Mouse (Mus musculus) heart, adult 9 months (tissue): ENCODE data around the gene H2-Ob.
"Not testable (repeated sequence)": the region's sequence is repeated elsewhere in the genome, so short reads cannot be mapped to it uniquely, and the experiment has no call there.

ENCODE experiments used
- DNase-seq, 2 experiments: peaks; one replicate each; pipeline ENCODE4 v3.0.0; 2022; ENCODE audit warnings: low spot score in 2 of 2

H2-Ob gene

DNA sequence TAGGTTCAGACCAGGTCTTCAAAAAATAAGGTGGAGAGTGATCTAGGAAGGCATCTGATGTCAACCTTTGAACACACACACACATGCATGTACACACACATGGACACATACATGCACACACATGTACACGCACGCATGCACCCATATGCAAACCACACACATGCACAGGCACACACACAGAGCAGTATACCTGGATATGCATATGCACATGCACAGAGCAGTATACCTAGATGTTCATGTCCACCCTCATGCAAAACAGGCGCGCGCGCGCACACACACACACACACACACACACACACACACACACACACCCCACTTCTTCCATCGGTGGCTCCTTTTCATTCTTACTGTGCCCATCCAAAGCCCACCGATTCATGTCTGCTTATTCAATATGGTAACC is 30.8 kb upstream of the H2-Ob start:
- no peak for DNase-seq

DNA sequence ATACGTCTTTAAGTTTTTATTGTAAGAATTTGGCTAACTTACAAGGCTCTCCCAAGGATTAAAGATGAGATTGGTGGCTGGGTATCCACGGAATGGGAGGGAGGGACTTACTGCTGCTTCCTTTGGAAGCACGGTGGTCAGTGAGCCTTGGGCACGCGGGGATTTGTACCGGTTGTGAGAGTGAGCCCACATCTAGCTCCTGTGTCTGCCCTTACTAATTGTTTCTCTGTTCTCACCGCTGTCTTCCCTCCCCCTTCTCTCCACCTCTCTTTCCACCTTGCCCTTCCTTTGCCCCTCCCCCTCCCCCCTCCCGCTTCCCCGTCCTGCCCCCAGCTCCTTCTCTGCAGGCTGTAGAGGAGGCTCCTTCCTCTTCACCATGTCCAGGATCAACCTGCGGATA is 30.3 kb upstream of the H2-Ob start:
- no peak for DNase-seq

DNA sequence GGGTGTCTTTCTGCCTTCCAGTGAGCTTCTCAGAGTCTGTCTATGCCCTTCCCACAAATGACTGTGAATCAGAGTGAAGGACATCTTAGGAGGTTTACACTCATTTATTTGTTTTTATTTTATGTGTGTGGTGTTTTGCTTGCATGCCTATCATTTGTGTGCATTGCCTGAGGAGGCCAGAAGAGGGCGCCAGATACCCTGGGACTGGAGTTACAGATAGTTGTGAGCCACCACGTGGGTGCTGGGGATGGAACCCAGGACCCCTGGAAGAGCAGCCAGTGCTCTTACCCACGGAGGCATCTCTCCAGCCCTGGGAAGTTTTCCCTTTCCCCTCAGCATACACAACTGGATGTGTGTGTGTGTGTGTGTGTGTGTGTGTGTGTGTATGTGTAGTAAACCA is 29.0 kb upstream of the H2-Ob start:
- no peak for DNase-seq

DNA sequence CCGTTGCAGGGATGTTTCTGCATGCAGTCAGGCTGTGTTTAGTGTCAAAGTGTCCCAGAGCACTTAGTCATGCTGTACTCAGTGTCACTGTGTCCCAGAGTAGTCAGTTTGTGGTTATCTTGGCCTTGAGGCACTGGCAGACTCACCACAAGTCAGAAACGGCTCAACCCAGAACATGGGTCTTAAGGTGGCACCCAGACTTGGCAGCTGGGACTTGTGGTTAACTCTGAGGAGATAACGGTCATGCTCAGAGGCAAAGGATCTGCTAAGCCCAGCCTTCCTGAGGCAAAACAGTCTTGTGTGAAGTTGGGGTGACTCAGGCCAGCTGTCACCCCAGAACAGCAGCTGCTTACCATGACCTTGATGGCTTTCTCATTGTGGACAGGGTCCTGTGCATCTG is 28.1 kb upstream of the H2-Ob start:
- DNase-seq, result no peak

DNA sequence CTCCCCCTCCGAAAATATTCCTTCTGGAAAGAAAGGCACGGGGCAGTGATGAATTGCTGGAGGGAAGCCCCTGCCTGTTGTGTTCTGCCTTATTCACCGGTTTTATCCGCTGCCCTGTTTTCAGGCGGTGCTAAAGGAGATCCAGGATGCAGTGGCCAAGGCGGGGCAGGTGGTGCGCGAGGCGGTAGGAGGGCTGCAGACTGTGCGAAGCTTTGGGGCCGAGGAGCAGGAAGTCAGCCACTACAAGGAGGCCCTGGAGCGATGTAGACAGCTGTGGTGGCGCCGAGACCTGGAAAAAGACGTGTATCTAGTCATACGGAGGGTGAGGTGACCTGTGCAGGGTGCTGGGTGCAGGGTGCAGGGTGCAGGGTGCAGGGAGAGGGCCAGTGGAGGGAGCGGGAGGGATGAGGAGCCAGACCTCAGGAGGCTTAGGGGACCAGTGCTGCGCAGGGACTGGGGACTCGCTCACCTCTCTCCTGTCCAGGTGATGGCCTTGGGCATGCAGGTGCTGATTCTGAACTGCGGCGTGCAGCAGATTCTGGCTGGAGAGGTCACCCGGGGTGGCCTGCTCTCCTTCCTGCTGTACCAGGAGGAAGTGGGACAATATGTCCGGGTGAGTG is 26.8 kb upstream of the H2-Ob start:
- DNase-seq, result no peak

DNA sequence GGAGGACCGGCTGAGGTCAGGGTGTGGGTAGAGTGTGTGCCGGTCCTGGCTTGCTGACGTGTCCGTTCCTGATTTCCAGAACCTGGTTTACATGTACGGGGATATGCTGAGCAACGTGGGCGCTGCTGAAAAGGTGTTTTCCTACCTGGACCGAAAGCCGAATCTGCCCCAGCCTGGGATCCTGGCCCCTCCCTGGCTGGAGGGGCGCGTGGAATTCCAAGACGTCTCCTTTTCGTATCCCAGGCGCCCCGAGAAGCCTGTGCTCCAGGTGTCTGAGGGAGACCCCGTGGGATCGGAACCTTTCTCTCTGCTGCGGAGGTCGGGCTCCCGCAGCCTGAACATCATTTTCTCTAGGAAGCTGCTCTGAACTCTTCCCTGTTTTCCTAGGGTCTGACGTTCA is 24.8 kb upstream of the H2-Ob start:
- DNase-seq, result no peak

DNA sequence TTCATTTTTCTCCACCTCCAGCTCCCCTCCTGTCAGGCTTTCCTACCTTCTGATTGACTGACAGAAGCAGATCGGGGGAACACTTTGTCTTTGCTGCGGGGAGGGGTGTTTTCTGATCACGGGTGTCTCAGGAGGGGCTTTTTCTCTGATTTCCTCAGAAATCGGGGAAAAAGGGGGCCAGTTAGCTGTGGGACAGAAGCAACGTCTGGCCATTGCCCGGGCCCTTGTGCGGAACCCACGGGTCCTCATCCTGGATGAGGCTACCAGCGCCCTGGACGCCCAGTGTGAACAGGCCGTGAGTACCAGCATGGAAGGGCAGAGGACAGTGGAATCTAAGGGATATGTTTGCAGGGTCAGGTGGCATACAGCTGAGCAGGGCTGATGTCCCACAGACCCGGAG is 23.5 kb upstream of the H2-Ob start:
- DNase-seq, result no peak

DNA sequence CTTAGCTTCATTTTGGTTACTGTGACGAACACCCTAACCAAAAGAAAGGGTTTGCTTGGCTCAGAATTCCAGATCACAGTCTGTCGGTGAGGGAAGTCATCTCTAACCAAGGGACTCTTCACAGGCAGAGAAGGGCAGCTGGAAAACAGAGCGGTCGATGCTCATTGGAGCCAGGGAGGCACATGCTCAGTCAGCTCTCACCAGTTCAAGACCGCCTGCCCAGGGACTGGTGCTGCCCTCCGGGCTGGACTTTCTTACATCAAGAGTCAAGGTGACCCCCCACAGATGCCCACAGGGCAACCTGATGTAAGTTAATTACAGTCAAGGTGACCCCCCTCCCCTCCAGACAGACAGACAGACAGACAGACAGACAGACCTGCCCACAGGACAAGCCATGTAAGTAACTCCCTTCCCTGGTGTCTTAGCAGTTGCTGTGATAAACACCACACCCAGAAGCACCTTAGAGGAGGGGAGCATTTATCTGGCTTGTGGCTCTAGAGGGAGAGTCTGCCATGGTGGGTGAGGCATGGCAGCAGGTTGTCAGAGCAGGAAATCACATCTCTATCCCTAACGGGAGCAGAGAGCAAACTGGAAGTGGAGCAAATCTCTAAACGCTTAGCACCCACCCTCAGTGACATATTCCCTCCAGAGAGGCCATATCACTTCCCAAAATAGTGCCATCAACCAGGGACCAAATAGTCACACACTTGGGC is 21.3 kb upstream of the H2-Ob start:
- no peak for DNase-seq

DNA sequence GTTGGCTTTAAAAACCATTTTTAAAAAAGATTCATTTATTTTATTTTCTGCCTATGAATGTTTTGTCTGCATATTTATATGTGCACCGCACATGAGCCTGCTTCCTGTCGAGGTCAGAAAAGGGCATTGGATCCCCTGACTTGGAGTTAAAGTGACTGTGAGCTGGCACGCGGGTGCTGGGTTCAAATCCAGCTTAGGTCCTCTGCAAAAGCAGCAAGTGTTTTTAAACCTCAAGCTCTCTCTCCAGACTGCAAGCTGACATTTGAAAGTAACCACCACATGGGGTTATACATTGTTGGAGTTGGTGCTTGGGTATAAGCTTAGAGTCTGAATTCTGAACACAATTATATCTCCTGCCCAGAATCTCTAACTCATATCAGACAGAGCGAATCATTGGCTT is 20.7 kb upstream of the H2-Ob start:
- no peak for DNase-seq

DNA sequence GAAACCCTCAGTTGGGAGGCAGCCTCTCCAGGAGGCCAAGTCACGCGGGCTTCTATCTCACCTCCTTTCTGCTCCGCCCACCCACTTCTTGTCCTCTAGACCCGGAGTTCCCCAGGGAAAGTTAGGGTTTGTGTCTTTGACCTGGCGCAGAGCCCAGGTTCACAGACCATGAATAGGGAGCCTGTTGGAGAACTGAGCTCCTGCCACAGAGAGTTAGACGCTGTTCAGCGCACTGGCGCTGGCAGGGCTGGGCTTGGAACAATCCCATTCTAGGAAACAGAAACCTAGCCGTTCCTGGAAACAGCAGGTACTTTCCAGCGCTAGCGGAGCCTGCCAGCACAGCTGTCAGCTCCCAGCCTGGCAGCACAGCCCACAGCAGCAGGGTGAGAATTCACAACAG is 20.0 kb upstream of the H2-Ob start:
- peak; percentile 89 to 90 for DNase-seq

DNA sequence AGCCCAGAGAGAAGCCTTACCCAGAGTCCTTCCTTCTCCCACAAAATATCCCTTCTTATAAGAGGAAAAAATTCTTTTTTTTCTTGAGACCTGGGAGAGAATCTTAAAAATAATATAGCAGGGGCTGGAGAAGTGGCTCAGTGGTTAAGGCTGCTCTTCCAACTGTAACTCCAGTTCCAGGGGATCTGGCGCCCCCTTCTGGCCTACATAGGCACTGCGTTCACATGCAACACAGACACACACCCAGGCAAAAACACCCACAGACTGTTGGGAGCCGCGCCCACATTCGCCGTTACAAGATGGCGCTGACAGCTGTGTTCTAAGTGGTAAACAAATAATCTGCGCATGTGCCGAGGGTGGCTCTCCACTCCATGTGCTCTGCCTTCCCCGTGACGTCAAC is 19.6 kb upstream of the H2-Ob start:
- peak in 1 of 2 experiments; percentile 54 for DNase-seq

DNA sequence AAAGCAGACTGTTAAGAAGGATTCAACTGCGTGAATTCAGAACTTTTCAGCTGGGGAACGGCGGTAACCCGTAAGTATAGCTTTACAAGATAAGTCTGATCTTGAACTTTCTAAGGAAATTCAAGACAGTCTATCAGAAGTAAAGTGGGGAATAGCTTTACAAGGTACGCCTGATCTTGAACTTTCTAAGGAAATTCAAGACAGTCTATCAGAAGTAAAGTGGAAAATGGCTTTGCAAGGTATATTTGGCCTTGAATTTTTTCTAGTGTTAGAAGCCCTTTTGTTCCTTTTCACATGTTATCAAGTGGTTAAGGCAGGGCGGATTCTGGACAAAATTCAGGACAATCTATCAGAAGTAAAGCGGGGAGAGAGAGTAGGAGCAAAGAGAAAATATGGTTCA is 18.9 kb upstream of the H2-Ob start:
- peak; percentile 73 to 76 for DNase-seq

DNA sequence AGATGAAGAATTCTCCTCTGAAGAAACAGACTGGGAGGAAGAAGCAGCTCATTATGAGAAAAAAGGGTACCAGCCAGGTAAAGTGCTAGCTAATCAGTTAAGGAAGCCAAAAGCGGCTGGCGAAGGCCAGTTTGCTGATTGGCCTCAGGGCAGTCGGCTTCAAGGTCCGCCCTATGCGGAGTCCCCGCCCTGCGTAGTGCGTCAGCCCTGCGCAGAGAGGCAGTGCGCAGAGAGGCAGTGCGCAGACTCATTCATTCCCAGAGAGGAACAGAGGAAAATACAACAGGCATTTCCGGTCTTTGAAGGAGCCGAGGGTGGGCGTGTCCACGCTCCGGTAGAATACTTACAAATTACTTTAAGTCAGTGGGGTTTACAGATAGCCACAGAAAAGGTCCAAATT is 18.3 kb upstream of the H2-Ob start:
- DNase-seq, result not testable (repeated sequence)

DNA sequence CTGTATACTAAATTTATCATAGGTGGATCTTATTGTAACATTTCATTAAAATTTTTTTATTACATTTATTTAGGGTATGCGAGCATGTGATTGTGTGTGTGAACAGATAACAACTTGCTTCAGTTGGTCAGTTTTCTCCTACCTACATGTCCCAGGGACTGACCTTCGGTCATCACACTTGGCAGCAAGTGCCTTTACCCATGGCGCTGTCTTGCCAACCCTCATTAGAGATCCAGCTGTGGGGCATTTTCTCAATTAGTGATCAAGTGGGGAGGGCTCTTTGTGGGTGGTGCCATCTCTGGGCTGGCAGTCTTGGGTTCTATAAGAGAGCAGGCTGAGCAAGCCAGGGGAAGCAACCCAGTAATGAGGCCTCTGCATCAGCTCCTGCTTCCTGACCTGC is 13.9 kb upstream of the H2-Ob start:
- DNase-seq, result no peak

DNA sequence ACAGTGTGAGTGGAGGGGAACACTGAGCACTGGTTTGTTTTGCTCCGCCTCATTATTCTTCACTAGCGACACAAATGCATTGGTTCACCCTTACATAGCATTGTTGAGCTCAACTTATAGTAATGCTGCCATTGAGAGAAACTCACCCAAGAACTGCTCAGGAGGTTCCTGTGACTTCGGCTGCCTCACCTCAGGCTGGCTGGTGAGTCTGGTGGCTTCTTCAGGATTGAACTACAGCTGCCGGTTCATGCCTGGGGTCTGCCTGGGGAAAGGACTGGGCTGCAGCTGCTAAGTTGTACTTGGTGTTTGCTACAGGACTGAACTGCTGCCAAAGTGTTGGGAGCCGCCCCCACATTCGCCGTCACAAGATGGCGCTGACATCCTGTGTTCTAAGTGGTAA is 13.3 kb upstream of the H2-Ob start:
- DNase-seq, result no peak

DNA sequence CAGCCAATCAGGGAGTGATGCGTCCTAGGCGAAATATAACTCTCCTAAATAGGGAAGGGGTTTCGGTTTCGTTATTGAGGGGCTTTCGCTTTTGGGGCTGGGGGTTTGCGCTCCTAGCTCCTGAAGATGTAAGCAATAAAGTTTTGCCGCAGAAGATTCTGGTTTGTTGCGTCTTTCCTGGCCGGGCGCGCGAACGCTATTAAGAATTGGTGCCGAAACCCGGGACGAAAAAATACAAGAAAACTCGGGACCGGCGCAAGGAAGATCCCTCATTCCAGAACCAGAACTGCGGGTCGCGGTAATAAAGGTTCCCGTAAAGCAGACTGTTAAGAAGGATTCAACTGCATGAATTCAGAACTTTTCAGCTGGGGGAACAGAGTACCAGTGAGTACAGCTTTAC is 12.8 kb upstream of the H2-Ob start:
- DNase-seq, result not testable (repeated sequence)

DNA sequence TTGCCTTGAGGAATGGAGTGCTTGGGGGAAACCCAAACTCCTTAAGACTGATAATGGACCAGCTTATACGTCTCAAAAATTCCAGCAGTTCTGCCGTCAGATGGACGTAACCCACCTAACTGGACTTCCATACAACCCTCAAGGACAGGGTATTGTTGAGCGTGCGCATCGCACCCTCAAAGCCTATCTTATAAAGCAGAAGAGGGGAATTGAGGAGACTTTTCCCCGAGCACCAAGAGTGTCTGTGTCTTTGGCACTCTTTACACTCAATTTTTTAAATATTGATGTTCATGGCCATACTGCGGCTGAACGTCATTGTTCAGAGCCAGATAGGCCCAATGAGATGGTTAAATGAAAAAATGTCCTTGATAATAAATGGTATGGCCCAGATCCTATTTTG is 7.7 kb upstream of the H2-Ob start:
- peak in 1 of 2 experiments; percentile 36 for DNase-seq

DNA sequence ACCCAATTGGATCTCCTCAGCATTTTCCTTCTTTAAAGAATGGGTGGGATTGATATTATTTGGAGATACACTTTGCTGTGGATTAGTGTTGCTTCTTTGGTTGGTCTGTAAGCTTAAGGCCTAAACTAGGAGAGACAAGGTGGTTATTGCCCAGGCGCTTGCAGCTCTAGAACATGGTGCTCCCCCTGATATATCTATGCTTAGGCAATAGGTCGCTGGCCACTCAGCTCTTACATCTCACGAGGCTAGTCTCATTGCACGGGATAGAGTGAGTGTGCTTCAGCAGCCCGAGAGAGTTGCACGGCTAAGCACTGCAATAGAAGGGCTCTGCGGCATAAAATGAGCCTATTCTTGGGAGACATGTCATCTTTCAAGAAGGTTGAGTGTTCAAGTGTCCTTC is 6.7 kb upstream of the H2-Ob start:
- not testable (repeated sequence) for DNase-seq

DNA sequence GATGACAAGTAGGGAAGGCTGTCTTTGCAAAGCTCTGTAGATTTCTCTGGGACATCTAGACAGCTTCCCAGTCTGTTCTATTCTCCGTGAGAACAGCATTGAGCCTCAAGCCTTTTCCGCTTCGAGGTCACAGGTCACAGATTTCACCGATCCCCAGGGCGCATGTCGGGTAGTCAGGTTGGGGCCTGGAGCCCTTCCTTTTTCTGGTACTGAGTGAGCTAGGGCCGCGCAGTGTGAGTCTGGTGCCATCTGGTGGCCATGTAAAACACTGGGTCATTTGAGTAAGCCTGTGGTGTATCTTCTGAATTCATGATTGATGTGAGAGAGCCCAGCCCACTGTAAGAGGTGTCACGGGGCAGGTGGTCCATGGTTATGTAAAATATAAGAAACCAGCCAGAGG is 3.8 kb upstream of the H2-Ob start:
- peak; percentile 75 to 85 for DNase-seq

DNA sequence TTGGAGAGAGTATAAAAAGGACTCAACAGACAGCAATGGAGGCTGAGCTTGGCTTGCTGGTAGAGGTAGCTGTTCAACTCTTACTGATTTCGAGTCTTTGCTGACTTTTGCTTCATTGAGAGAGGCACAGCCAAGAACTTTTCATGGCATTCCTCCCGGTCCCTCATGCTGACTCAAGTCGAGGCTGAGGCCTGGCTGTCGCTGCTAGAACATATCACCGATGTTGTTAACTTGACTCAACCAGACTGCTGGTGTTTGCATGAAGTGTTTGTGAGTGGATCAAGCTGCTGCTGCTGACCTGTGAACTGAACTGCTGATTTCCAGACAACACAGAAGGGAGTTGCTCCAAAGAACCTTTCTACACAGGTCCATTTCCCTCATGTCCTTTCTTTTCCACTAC is 2.0 kb upstream of the H2-Ob start:
- no peak for DNase-seq

DNA sequence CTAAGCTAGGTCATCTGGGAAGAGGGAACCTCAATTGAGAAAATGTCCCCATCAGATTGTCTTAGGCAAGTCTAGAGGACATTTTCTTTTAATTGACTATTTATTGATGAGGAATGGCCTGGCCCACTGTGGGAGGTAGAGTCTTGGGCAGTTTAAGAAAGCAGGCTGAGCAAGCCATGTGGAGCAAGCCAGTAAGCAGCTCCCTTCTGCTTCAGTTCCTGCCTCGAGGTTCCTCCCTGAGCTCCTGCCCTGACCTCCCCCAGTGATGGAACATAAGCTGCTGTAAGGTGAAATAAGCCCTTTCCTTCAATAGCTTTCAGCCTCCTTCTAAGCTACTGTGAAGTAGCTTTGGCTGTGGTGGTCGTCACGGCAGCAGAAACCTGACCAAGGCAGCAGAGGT is 962 bp upstream of the H2-Ob start:
- no peak for DNase-seq

DNA sequence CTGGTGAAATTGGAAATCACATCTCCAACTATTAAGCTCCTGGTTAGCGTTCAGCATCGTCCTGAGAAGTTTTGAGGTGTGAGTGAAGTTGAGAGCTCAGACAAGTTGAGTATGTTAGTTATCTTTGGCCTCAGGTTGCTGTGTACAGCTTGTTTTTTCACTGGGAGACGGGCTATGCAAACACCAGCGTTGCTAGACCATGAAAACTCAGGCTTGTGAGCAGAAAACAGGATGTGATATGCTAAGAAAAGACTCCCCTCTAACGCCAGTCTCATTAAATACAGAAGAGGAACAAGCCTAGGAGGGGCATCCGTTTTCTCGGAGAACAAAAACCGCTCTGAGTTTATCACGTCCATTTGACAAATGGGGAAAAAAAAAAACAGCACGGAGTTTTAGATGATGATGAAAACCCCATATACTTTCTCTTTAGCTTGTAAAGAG is 918 bp downstream of the H2-Ob start:
- peak in 1 of 2 experiments; percentile 34 for DNase-seq

DNA sequence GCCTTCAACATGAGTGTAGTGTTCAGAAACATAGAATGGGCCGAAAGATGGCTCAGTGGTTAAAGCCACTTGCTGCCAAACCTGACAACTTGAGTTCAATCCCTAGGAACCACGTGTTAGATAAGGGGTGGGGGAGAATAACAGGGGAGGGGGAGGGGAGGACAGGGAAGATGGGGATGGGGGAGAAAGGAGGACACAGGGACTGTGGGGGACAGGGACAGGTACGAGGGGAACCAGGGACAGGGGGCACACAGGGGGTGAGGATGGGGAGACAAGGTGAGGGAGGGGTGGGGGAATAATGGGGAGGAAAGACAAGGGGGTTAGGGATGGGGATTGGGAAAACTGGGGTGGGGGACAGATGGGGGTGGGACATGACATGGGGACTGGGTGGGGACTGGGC is 1.7 kb downstream of the H2-Ob start:
- DNase-seq, result no peak

DNA sequence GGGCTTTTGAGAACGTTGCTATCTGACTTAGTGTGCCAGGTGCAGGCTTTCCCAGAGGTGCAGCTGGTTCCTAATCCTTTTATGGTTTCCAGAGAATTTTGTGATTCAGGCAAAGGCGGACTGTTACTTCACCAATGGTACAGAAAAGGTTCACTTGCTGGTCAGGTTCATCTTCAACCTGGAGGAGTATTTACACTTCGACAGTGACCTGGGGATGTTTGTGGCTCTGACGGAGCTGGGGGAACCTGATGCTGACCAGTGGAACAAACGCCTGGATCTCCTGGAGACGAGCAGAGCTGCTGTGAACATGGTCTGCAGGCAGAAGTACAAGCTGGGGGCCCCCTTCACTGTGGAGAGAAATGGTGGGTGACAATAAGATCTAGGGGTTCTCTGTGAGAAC is 2.2 kb downstream of the H2-Ob start:
- no peak for DNase-seq
